Mouse (Mus musculus) lung, postnatal 0 days (tissue): Measurements from ENCODE around the gene Grik2.

Experiments used
- CTCF ChIP-seq: IDR thresholded peaks from 2 replicates; pipeline ENCODE4 v1.5.1; 2016; ENCODE audit warnings: antibody characterized with exemption, mild to moderate bottlenecking
- EP300 ChIP-seq: IDR thresholded peaks from 2 replicates; pipeline ENCODE4 v1.6.1; 2016; ENCODE audit warnings: antibody characterized with exemption, mild to moderate bottlenecking, control low read depth

DNA sequence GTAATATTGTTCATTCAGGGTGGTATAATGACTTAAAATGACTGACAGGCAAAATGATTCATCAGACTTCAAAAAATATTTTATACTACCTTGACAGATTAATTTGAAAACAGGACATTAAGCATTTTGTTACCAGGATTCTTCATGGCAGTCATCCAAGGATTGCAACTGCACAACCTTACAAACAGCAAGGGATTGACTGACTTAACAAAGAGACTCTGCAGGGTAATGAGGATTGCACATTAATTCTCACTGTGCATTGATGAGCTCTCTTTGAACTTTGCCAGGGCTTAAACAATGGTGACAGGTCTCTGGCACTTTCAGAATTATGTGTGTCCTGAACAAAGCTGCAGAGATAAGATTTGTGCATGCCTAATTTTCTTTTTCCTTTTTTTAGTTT lies 466.2 kb downstream of the Grik2 start:
- TF ChIP-seq CTCF (no peak), EP300 (no peak)
